Mouse (Mus musculus) forebrain, embryonic 13.5 days (tissue): ENCODE data around the gene Kirrel3. TPM values are rescaled to one million over a fixed set of nuclear protein-coding genes. Genes with fewer than 3 reads are reported as not detected.
A peak's percentile ranks its signal among the peaks of the same experiment; 100 is the strongest.

Experiments
- ATAC-seq: fragments of 200-750 bp; cut with Nextera tagmentation; 2 replicates; pipeline ENCODE4 v1.8.0; 2017
- H3K27ac ChIP-seq: fragments of 300-500 bp; sonication (generic); 2 replicates; pipeline ENCODE4 v1.5.1; 2015; ENCODE audit warnings: inconsistent platforms, mild to moderate bottlenecking, moderate library complexity
- H3K27me3 ChIP-seq: fragments of 300-500 bp; sonication (generic); 2 replicates; pipeline ENCODE4 v1.6.1; 2015; ENCODE audit warnings: mild to moderate bottlenecking, inconsistent platforms
- H3K36me3 ChIP-seq: fragments of 300-500 bp; sonication (generic); 2 replicates; pipeline ENCODE4 v1.6.1; 2015; ENCODE audit warnings: mild to moderate bottlenecking, inconsistent platforms; ENCODE audit not compliant: poor library complexity, severe bottlenecking
- H3K4me1 ChIP-seq: fragments of 300-500 bp; sonication (generic); 2 replicates; pipeline ENCODE4 v1.6.1; 2015; ENCODE audit warnings: inconsistent platforms
- H3K4me2 ChIP-seq: fragments of 300-500 bp; sonication (generic); 2 replicates; pipeline ENCODE4 v1.6.1; 2015; ENCODE audit warnings: inconsistent platforms, mild to moderate bottlenecking, moderate library complexity
- H3K4me3 ChIP-seq: fragments of 300-500 bp; sonication (generic); 2 replicates; pipeline ENCODE4 v1.5.1; 2015; ENCODE audit warnings: mild to moderate bottlenecking, inconsistent platforms
- H3K9ac ChIP-seq: fragments of 300-500 bp; sonication (generic); 2 replicates; pipeline ENCODE4 v1.6.1; 2015; ENCODE audit warnings: mild to moderate bottlenecking, inconsistent platforms
- H3K9me3 ChIP-seq: fragments of 300-500 bp; sonication (generic); replicated peaks from 2 replicates; pipeline ENCODE4 v1.6.1; 2016; ENCODE audit warnings: inconsistent platforms
- WGBS: fragments of 180-500 bp; shearing (Covaris S2); methylation state at CpG from one replicate; pipeline ENCODE4 v1.1.7; 2015; 5-methylcytosine and 5-hydroxymethylcytosine counted together
- polyA plus RNA-seq: library from polyadenylated mRNA; unstranded; fragments of >200 nt; fragmentation: Nextera tagmentation; extraction: Ambion mirVana; gene quantifications from 2 replicates; pipeline ENCODE4 v1.2.1, GENCODE M21; 2015

The Kirrel3 gene
- polyA plus RNA-seq, 1 experiment from 2014 or later = 17.1 TPM

- Histone ChIP-seq H3K9me3 (no peaks in the 10 kb centered on the region), H3K27me3 (no peaks in the 10 kb centered on the region), H3K27ac (no peak overlapping the region), H3K4me1 (peaks cover 16% of the 10 kb centered on the region), H3K36me3 (0 out of 2 replicates have a peak, but pooled peaks cover 3% of the 10 kb centered on the region), H3K4me2 (no peak overlapping the region), H3K9ac (no peak overlapping the region), H3K4me3 (no peak overlapping the region)
- no peak for ATAC-seq
- WGBS = 69% methylated on average over 7 of the region's 7 CpGs
Observed at GRCm38 (mm10) chr9:35038922-35039586, 553.4 kb downstream of the Kirrel3 start.

- H3K27ac ChIP-seq = no peak overlapping the region
- no peak for ATAC-seq
- no peak overlapping the region for H3K9ac ChIP-seq
- no peak overlapping the region for H3K4me3 ChIP-seq
- H3K36me3 ChIP-seq = 0 out of 2 replicates have a peak, but pooled peaks cover 2% of the 10 kb centered on the region
- H3K9me3 ChIP-seq = no peaks in the 10 kb centered on the region
- no peaks in the 10 kb centered on the region for H3K27me3 ChIP-seq
- WGBS = 71% methylated on average over 5 of the region's 5 CpGs
- H3K4me1 ChIP-seq = peaks cover 24% of the 10 kb centered on the region
- H3K4me2 ChIP-seq = no peak overlapping the region
Observed at GRCm38 (mm10) chr9:35039846-35040245, 554.2 kb downstream of the Kirrel3 start.

GRCm38 (mm10) chr9:35041493-35041892 lies 555.8 kb downstream of the Kirrel3 start:
- 72% methylated on average over 5 of the region's 5 CpGs for WGBS

GRCm38 (mm10) chr9:35043619-35044018 lies 557.9 kb downstream of the Kirrel3 start:
- no peak overlapping the region for H3K4me3 ChIP-seq
- H3K4me1 ChIP-seq = peaks cover 35% of the 10 kb centered on the region
- H3K36me3 ChIP-seq = peaks cover 8% of the 10 kb centered on the region; the same call in 1 of the 2 replicates
- H3K27ac ChIP-seq = no peak overlapping the region
- no peak overlapping the region for H3K9ac ChIP-seq
- H3K27me3 ChIP-seq = no peaks in the 10 kb centered on the region
- no peak overlapping the region for H3K4me2 ChIP-seq
- 13% methylated on average over 7 of the region's 7 CpGs for WGBS
- ATAC-seq = no peak
- no peaks in the 10 kb centered on the region for H3K9me3 ChIP-seq

More at GRCm38 (mm10) chr9:35041493-35041892, 555.8 kb downstream of the Kirrel3 start:
- Histone ChIP-seq H3K9ac (no peak overlapping the region), H3K36me3 (no peaks in the 10 kb centered on the region), H3K4me3 (no peak overlapping the region), H3K4me1 (peaks cover 35% of the 10 kb centered on the region), H3K27me3 (no peaks in the 10 kb centered on the region), H3K9me3 (no peaks in the 10 kb centered on the region), H3K4me2 (no peak overlapping the region), H3K27ac (no peak overlapping the region)
- ATAC-seq = no peak

- ATAC-seq = peak; percentile 44
- no peak overlapping the region for H3K27ac ChIP-seq
- H3K9ac ChIP-seq = peak overlapping the region; percentile 7
- WGBS = 6% methylated on average over 15 of the region's 15 CpGs
- H3K27me3 ChIP-seq = no peaks in the 10 kb centered on the region
- no peaks in the 10 kb centered on the region for H3K9me3 ChIP-seq
- H3K4me2 ChIP-seq = peak overlapping the region; percentile 21; the same call in 1 of the 2 replicates
- no peak overlapping the region for H3K4me3 ChIP-seq
- H3K36me3 ChIP-seq = peaks cover 8% of the 10 kb centered on the region; the same call in 1 of the 2 replicates
- H3K4me1 ChIP-seq = peaks cover 28% of the 10 kb centered on the region
Observed at GRCm38 (mm10) chr9:35044458-35044857, 558.8 kb downstream of the Kirrel3 start.

- 0 out of 2 replicates have a peak overlapping the region, but pooled peaks have one; percentile 7 for H3K9ac ChIP-seq
- H3K9me3 ChIP-seq = no peaks in the 10 kb centered on the region
- peaks cover 28% of the 10 kb centered on the region for H3K4me1 ChIP-seq
- no peak overlapping the region for H3K27ac ChIP-seq
- H3K4me3 ChIP-seq = no peak overlapping the region
- H3K36me3 ChIP-seq = peaks cover 8% of the 10 kb centered on the region; the same call in 1 of the 2 replicates
- H3K4me2 ChIP-seq = no peak overlapping the region
- no peaks in the 10 kb centered on the region for H3K27me3 ChIP-seq
- ATAC-seq = peak; percentile 27; the same call in 1 of the 2 replicates
- WGBS = 54% methylated on average over 11 of the region's 11 CpGs
Observed at GRCm38 (mm10) chr9:35045031-35045531, 559.4 kb downstream of the Kirrel3 start.

GRCm38 (mm10) chr9:35045756-35046155 lies 560.1 kb downstream of the Kirrel3 start:
- Histone ChIP-seq H3K4me1 (peaks cover 28% of the 10 kb centered on the region), H3K27me3 (no peaks in the 10 kb centered on the region), H3K4me3 (no peak overlapping the region), H3K4me2 (no peak overlapping the region), H3K27ac (no peak overlapping the region), H3K9ac (no peak overlapping the region), H3K9me3 (no peaks in the 10 kb centered on the region), H3K36me3 (peaks cover 8% of the 10 kb centered on the region; the same call in 1 of the 2 replicates)
- WGBS = 91% methylated on average over 2 of the region's 2 CpGs
- ATAC-seq = no peak

GRCm38 (mm10) chr9:35048449-35048848 lies 562.8 kb downstream of the Kirrel3 start:
- no peak for ATAC-seq
- H3K4me1 ChIP-seq = peaks cover 25% of the 10 kb centered on the region
- WGBS = 96% methylated on average over 6 of the region's 6 CpGs

GRCm38 (mm10) chr9:35049891-35050527 lies 564.3 kb downstream of the Kirrel3 start:
- Histone ChIP-seq H3K9ac (no peak overlapping the region), H3K4me3 (no peak overlapping the region), H3K27ac (no peak overlapping the region), H3K27me3 (no peaks in the 10 kb centered on the region), H3K4me2 (no peak overlapping the region), H3K9me3 (no peaks in the 10 kb centered on the region), H3K4me1 (peaks cover 9% of the 10 kb centered on the region), H3K36me3 (peaks cover 29% of the 10 kb centered on the region)
- WGBS = 64% methylated on average over 3 of the region's 3 CpGs
- no peak for ATAC-seq

More at GRCm38 (mm10) chr9:35048449-35048848, 562.8 kb downstream of the Kirrel3 start:
- Histone ChIP-seq H3K27ac (no peak overlapping the region), H3K36me3 (peaks cover 22% of the 10 kb centered on the region), H3K27me3 (no peaks in the 10 kb centered on the region), H3K9me3 (no peaks in the 10 kb centered on the region), H3K9ac (no peak overlapping the region), H3K4me3 (no peak overlapping the region), H3K4me2 (no peak overlapping the region)

GRCm38 (mm10) chr9:35050701-35051454 lies 565.2 kb downstream of the Kirrel3 start:
- H3K4me2 ChIP-seq = no peak overlapping the region
- H3K9me3 ChIP-seq = no peaks in the 10 kb centered on the region
- H3K27ac ChIP-seq = no peak overlapping the region
- peaks cover 29% of the 10 kb centered on the region for H3K36me3 ChIP-seq
- H3K4me1 ChIP-seq = peaks cover 2% of the 10 kb centered on the region; the same call in 1 of the 2 replicates
- H3K27me3 ChIP-seq = no peaks in the 10 kb centered on the region
- no peak overlapping the region for H3K4me3 ChIP-seq
- no peak for ATAC-seq
- WGBS = 94% methylated on average over 6 of the region's 6 CpGs
- no peak overlapping the region for H3K9ac ChIP-seq

GRCm38 (mm10) chr9:35051666-35052065 lies 566.0 kb downstream of the Kirrel3 start:
- WGBS = 94% methylated on average over 4 of the region's 4 CpGs
- Histone ChIP-seq H3K4me2 (no peak overlapping the region), H3K4me1 (no peaks in the 10 kb centered on the region), H3K4me3 (no peak overlapping the region), H3K9me3 (no peaks in the 10 kb centered on the region), H3K27me3 (no peaks in the 10 kb centered on the region), H3K27ac (no peak overlapping the region), H3K9ac (no peak overlapping the region), H3K36me3 (peaks cover 29% of the 10 kb centered on the region)
- no peak for ATAC-seq

GRCm38 (mm10) chr9:35052671-35053070 lies 567.0 kb downstream of the Kirrel3 start:
- Histone ChIP-seq H3K4me1 (no peaks in the 10 kb centered on the region), H3K27me3 (no peaks in the 10 kb centered on the region), H3K4me3 (no peak overlapping the region), H3K9me3 (no peaks in the 10 kb centered on the region), H3K4me2 (no peak overlapping the region), H3K36me3 (peaks cover 23% of the 10 kb centered on the region), H3K9ac (no peak overlapping the region), H3K27ac (no peak overlapping the region)
- ATAC-seq = no peak
- 98% methylated on average over 4 of the region's 4 CpGs for WGBS
